ENCODE assay signal across 9 mouse cellular contexts in the genomic region with DNA sequence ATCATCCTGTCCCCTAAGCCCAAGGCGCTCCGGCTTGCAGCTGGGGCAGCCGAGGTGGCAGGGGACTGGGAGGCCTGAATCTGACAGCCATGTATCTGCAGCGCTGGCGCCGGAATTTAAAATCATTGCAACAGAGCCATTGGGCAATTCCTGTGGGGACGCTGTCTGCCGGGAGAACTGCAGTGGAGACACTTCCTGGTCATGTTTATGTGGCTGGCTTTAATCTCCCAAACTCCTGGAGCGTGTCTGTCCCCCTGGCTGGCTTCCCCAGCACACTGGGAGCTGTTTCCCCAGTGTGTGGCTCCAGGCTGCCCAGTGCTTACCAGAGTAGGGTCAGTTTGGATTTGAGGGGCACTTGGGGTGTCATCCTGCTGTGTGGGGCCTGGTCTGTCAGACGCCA.
DNase-seq lines count a peak whose midpoint lies in the region; ATAC-seq lines count a peak whose summit lies in the region.
"Had no signal": no experiment of that assay in that cellular context is flagged by ENCODE, and none has a peak within 500 bp of the region (broad histone marks: within the 10 kb centered on the region; RNA-seq: fewer than 3 reads in every experiment).

No protein-coding gene starts in this region.

- H3K9me3 ChIP-seq in midbrain, embryonic 14.5 days (ENCODE audit: control insufficient read depth, low read length): no peaks in the 10 kb centered on the region
- no peaks in the 10 kb centered on the region for H3K9me3 ChIP-seq in midbrain, embryonic 15.5 days
- H3K9me3 ChIP-seq in heart, embryonic 10.5 days: peaks cover 8% of the 10 kb centered on the region; the same call in 1 of the 2 replicates
- no peaks in the 10 kb centered on the region for H3K9me3 ChIP-seq in forebrain, embryonic 14.5 days (replicated peaks; ENCODE audit: control insufficient read depth, low read length)
- H3K9me3 ChIP-seq: neural tube, embryonic 12.5 days had no signal

- no peak overlapping the region for H3K4me3 ChIP-seq in midbrain, embryonic 14.5 days (replicated peaks; ENCODE audit: low read depth, low read length)
- no peak overlapping the region for H3K4me3 ChIP-seq in midbrain, embryonic 15.5 days
- H3K4me3 ChIP-seq in heart, embryonic 10.5 days: no peak overlapping the region
- no peak overlapping the region for H3K4me3 ChIP-seq in forebrain, embryonic 14.5 days (ENCODE audit: low read depth, low read length)
- H3K4me3 ChIP-seq: neural tube, embryonic 12.5 days had no signal

- H3K27me3 ChIP-seq in midbrain, embryonic 14.5 days (ENCODE audit: control insufficient read depth, insufficient read depth, low read length): no peaks in the 10 kb centered on the region
- no peaks in the 10 kb centered on the region for H3K27me3 ChIP-seq in midbrain, embryonic 15.5 days (replicated peaks)
- peaks cover 59% of the 10 kb centered on the region for H3K27me3 ChIP-seq in heart, embryonic 10.5 days (ENCODE audit: insufficient read depth, poor library complexity, severe bottlenecking)
- no peaks in the 10 kb centered on the region for H3K27me3 ChIP-seq in forebrain, embryonic 14.5 days (replicated peaks; ENCODE audit: control insufficient read depth, insufficient read depth, low read length)
- H3K27me3 ChIP-seq: neural tube, embryonic 12.5 days had no signal

- ATAC-seq in midbrain, embryonic 14.5 days (ENCODE audit: low FRiP score, low TSS enrichment): no peak
- ATAC-seq in midbrain, embryonic 15.5 days (replicated peaks): no peak
- ATAC-seq in forebrain, embryonic 14.5 days: no peak

- no peaks in the 10 kb centered on the region for H3K4me1 ChIP-seq in midbrain, embryonic 14.5 days (ENCODE audit: control insufficient read depth, insufficient read depth, low read length)
- H3K4me1 ChIP-seq in midbrain, embryonic 15.5 days: 0 out of 2 replicates have a peak, but pooled peaks cover 3% of the 10 kb centered on the region
- peaks cover 20% of the 10 kb centered on the region for H3K4me1 ChIP-seq in heart, embryonic 10.5 days
- H3K4me1 ChIP-seq in forebrain, embryonic 14.5 days (ENCODE audit: control insufficient read depth, insufficient read depth, low read length): no peaks in the 10 kb centered on the region
- H3K4me1 ChIP-seq: neural tube, embryonic 12.5 days had no signal

- H3K36me3 ChIP-seq in midbrain, embryonic 14.5 days (ENCODE audit: control insufficient read depth, insufficient read depth, low read length): no peaks in the 10 kb centered on the region
- no peaks in the 10 kb centered on the region for H3K36me3 ChIP-seq in midbrain, embryonic 15.5 days (replicated peaks)
- no peaks in the 10 kb centered on the region for H3K36me3 ChIP-seq in heart, embryonic 10.5 days
- no peaks in the 10 kb centered on the region for H3K36me3 ChIP-seq in forebrain, embryonic 14.5 days (ENCODE audit: control insufficient read depth, insufficient read depth, low read length)
- H3K36me3 ChIP-seq: neural tube, embryonic 12.5 days had no signal

- H3K4me2 ChIP-seq in midbrain, embryonic 14.5 days (ENCODE audit: low read length): no peak overlapping the region
- H3K4me2 ChIP-seq in midbrain, embryonic 15.5 days: no peak overlapping the region
- H3K4me2 ChIP-seq in forebrain, embryonic 14.5 days (ENCODE audit: low read length): no peak overlapping the region
- H3K4me2 ChIP-seq: neural tube, embryonic 12.5 days had no signal

- peak; percentile 25 for DNase-seq in midbrain, embryonic 14.5 days
- no peak for DNase-seq in heart, embryonic 10.5 days (ENCODE audit: low spot score)
- DNase-seq in kidney, postnatal 25 days: peak; percentile 60 to 70
- peak; percentile 46 for DNase-seq in ovary, postnatal 14 days (ENCODE audit: low spot score)
- DNase-seq in right cerebral cortex, adult 18-20 months: no peak
- no peak for DNase-seq in forebrain, embryonic 14.5 days (ENCODE audit: low spot score)
- DNase-seq in spleen, adult 12 weeks (ENCODE audit: low spot score): no peak

- H3K9ac ChIP-seq in midbrain, embryonic 14.5 days (replicated peaks; ENCODE audit: low read length): no peak overlapping the region
- no peak overlapping the region for H3K9ac ChIP-seq in midbrain, embryonic 15.5 days
- no peak overlapping the region for H3K9ac ChIP-seq in forebrain, embryonic 14.5 days (ENCODE audit: low read length)
- H3K9ac ChIP-seq: neural tube, embryonic 12.5 days had no signal

- H3K27ac ChIP-seq in midbrain, embryonic 14.5 days (replicated peaks; ENCODE audit: low read depth, low read length): no peak overlapping the region
- H3K27ac ChIP-seq in midbrain, embryonic 15.5 days: no peak overlapping the region
- H3K27ac ChIP-seq in heart, embryonic 10.5 days: peak overlapping the region; percentile 50; the same call in 1 of the 2 replicates
- no peak overlapping the region for H3K27ac ChIP-seq in forebrain, embryonic 14.5 days (ENCODE audit: low read depth, low read length)
- H3K27ac ChIP-seq: neural tube, embryonic 12.5 days had no signal

- WGBS in midbrain, embryonic 14.5 days: 37% methylated on average over 10 of the region's 10 CpGs
- WGBS in midbrain, embryonic 15.5 days: 42% methylated on average over 10 of the region's 10 CpGs
- whole genome bisulfite sequencing in heart, embryonic 10.5 days: 39% methylated on average over 10 of the region's 10 CpGs
- 73% methylated on average over 10 of the region's 10 CpGs for WGBS in forebrain, embryonic 14.5 days

Comparison
In these comparisons a context has a peak if more than half of its experiments do, and no peak if none do; other contexts are left out.
1. DNase-seq: peak in midbrain, embryonic 14.5 days (single experiment), kidney, postnatal 25 days (2 of 2) and ovary, postnatal 14 days (single experiment); none in heart, embryonic 10.5 days (single experiment), right cerebral cortex, adult 18-20 months (single experiment), forebrain, embryonic 14.5 days (single experiment) and spleen, adult 12 weeks (single experiment).